Mouse (Mus musculus): ENCODE data around the gene Usp1. TPM values are rescaled to one million over a fixed set of nuclear protein-coding genes. Genes with fewer than 3 reads are reported as not detected.

Gene Usp1
- polyA plus RNA-seq, 1 experiment from 2014 or later = 117 TPM

Other genes starting within 250 kb of the Usp1 start
- not detected in 2 replicates for gene L1td1, start 197.1 kb upstream of the Usp1 start, polyA plus RNA-seq (2016; fragmentation: Nextera tagmentation; extraction: Ambion mirVana)
- gene Kank4, start 106.3 kb upstream of the Usp1 start, polyA plus RNA-seq (2016; fragmentation: Nextera tagmentation; extraction: Ambion mirVana) = 0.10 and 0.18 TPM in 2 replicates
- not detected in 2 replicates for gene I0C0044D17Rik, start 100.0 kb upstream of the Usp1 start, polyA plus RNA-seq (2016; fragmentation: Nextera tagmentation; extraction: Ambion mirVana)
- gene Angptl3, start 107.1 kb downstream of the Usp1 start, polyA plus RNA-seq (2016; fragmentation: Nextera tagmentation; extraction: Ambion mirVana) = 18.0 and 20.3 TPM in 2 replicates
- gene Dock7, start 197.1 kb downstream of the Usp1 start, polyA plus RNA-seq (2016; fragmentation: Nextera tagmentation; extraction: Ambion mirVana) = 18.9 and 20.3 TPM in 2 replicates

Data from liver, embryonic 12.5 days (tissue).